Mouse (Mus musculus): Measurements from ENCODE around the gene Zbp1. TPM values are rescaled to one million over a fixed set of nuclear protein-coding genes. Genes with fewer than 3 reads are reported as not detected.

Gene Zbp1
- polyA plus RNA-seq, 1 experiment from 2014 or later, result 0.23 TPM

- Histone ChIP-seq H3K4me1 (peaks cover 98% of the 10 kb centered on the region), H3K4me2 (replicated peaks) (no peak overlapping the region), H3K27ac (replicated peaks) (peak overlapping the region; percentile 78; the same call in 1 of the 2 replicates), H3K9me3 (no peaks in the 10 kb centered on the region), H3K4me3 (no peak overlapping the region), H3K36me3 (no peaks in the 10 kb centered on the region), H3K9ac (replicated peaks) (no peak overlapping the region), H3K27me3 (no peaks in the 10 kb centered on the region)
- WGBS, result 64% methylated on average over 7 of the region's 7 CpGs
- no peak for ATAC-seq (replicated peaks)
Observed at GRCm38 (mm10) chr2:173255810-173256551, 37.3 kb upstream of the Zbp1 start.

- H3K27ac ChIP-seq (replicated peaks), result peak overlapping the region; percentile 81
- H3K4me1 ChIP-seq, result peaks cover 98% of the 10 kb centered on the region
- peak overlapping the region; percentile 30 for H3K9ac ChIP-seq (replicated peaks)
- peak overlapping the region; percentile 32 for H3K4me2 ChIP-seq (replicated peaks)
- no peak overlapping the region for H3K4me3 ChIP-seq
- H3K27me3 ChIP-seq, result no peaks in the 10 kb centered on the region
- ATAC-seq (replicated peaks), result 0 out of 2 replicates have a peak, but pooled peaks have one; percentile 1
- H3K9me3 ChIP-seq, result no peaks in the 10 kb centered on the region
- H3K36me3 ChIP-seq, result no peaks in the 10 kb centered on the region
- WGBS, result 8% methylated on average over 26 of the region's 26 CpGs
Observed at GRCm38 (mm10) chr2:173253761-173254662, 35.3 kb upstream of the Zbp1 start.

GRCm38 (mm10) chr2:173251675-173252074, 33.0 kb upstream of the Zbp1 start:
- H3K4me1 ChIP-seq, result peaks cover 85% of the 10 kb centered on the region
- ATAC-seq (replicated peaks), result no peak
- WGBS, result 39% methylated on average over 9 of the region's 9 CpGs
- no peak overlapping the region for H3K4me2 ChIP-seq (replicated peaks)
- no peak overlapping the region for H3K9ac ChIP-seq (replicated peaks)
- no peaks in the 10 kb centered on the region for H3K27me3 ChIP-seq
- peak overlapping the region; percentile 20; the same call in 1 of the 2 replicates for H3K27ac ChIP-seq (replicated peaks)
- H3K9me3 ChIP-seq, result no peaks in the 10 kb centered on the region
- H3K4me3 ChIP-seq, result no peak overlapping the region
- H3K36me3 ChIP-seq, result no peaks in the 10 kb centered on the region

- Histone ChIP-seq H3K9me3 (no peaks in the 10 kb centered on the region), H3K9ac (replicated peaks) (no peak overlapping the region), H3K4me1 (peaks cover 84% of the 10 kb centered on the region), H3K4me2 (replicated peaks) (no peak overlapping the region), H3K36me3 (no peaks in the 10 kb centered on the region), H3K27me3 (no peaks in the 10 kb centered on the region), H3K27ac (replicated peaks) (peak overlapping the region; percentile 20; the same call in 1 of the 2 replicates), H3K4me3 (no peak overlapping the region)
- WGBS, result 52% methylated on average over 7 of the region's 7 CpGs
- ATAC-seq (replicated peaks), result no peak
Observed at GRCm38 (mm10) chr2:173251133-173251532, 32.4 kb upstream of the Zbp1 start.

- Histone ChIP-seq H3K36me3 (no peaks in the 10 kb centered on the region), H3K4me1 (peaks cover 84% of the 10 kb centered on the region), H3K4me2 (replicated peaks) (no peak overlapping the region), H3K9me3 (no peaks in the 10 kb centered on the region), H3K4me3 (no peak overlapping the region), H3K27ac (replicated peaks) (peak overlapping the region; percentile 55; the same call in 1 of the 2 replicates), H3K27me3 (no peaks in the 10 kb centered on the region), H3K9ac (replicated peaks) (no peak overlapping the region)
- no peak for ATAC-seq (replicated peaks)
- 19% methylated on average over 2 of the region's 2 CpGs for WGBS
Observed at GRCm38 (mm10) chr2:173250411-173250810, 31.7 kb upstream of the Zbp1 start.

- Histone ChIP-seq H3K9me3 (no peaks in the 10 kb centered on the region), H3K4me3 (no peak overlapping the region), H3K9ac (replicated peaks) (no peak overlapping the region), H3K36me3 (no peaks in the 10 kb centered on the region), H3K4me1 (peaks cover 83% of the 10 kb centered on the region), H3K27me3 (no peaks in the 10 kb centered on the region), H3K4me2 (replicated peaks) (no peak overlapping the region), H3K27ac (replicated peaks) (peak overlapping the region; percentile 55; the same call in 1 of the 2 replicates)
- no peak for ATAC-seq (replicated peaks)
- 69% methylated on average over 8 of the region's 8 CpGs for WGBS
Observed at GRCm38 (mm10) chr2:173249965-173250364, 31.2 kb upstream of the Zbp1 start.

- Histone ChIP-seq H3K9ac (replicated peaks) (no peak overlapping the region), H3K4me3 (no peak overlapping the region), H3K36me3 (no peaks in the 10 kb centered on the region), H3K9me3 (no peaks in the 10 kb centered on the region), H3K4me1 (peaks cover 77% of the 10 kb centered on the region), H3K27ac (replicated peaks) (peak overlapping the region; percentile 55), H3K27me3 (no peaks in the 10 kb centered on the region), H3K4me2 (replicated peaks) (no peak overlapping the region)
- WGBS, result 29% methylated on average over 3 of the region's 3 CpGs
- peak; percentile 29 for ATAC-seq (replicated peaks)
Observed at GRCm38 (mm10) chr2:173249386-173249785, 30.7 kb upstream of the Zbp1 start.

GRCm38 (mm10) chr2:173248822-173249221, 30.1 kb upstream of the Zbp1 start:
- no peak for ATAC-seq (replicated peaks)
- Histone ChIP-seq H3K9me3 (no peaks in the 10 kb centered on the region), H3K9ac (replicated peaks) (no peak overlapping the region), H3K4me3 (no peak overlapping the region), H3K27ac (replicated peaks) (peak overlapping the region; percentile 55; the same call in 1 of the 2 replicates), H3K4me2 (replicated peaks) (no peak overlapping the region), H3K4me1 (peaks cover 76% of the 10 kb centered on the region), H3K36me3 (no peaks in the 10 kb centered on the region), H3K27me3 (no peaks in the 10 kb centered on the region)
- WGBS, result 72% methylated on average over 7 of the region's 7 CpGs

GRCm38 (mm10) chr2:173247911-173248310, 29.2 kb upstream of the Zbp1 start:
- H3K4me3 ChIP-seq, result no peak overlapping the region
- H3K9ac ChIP-seq (replicated peaks), result no peak overlapping the region
- WGBS, result 50% methylated on average over 2 of the region's 2 CpGs
- H3K4me1 ChIP-seq, result peaks cover 76% of the 10 kb centered on the region
- no peak for ATAC-seq (replicated peaks)
- no peaks in the 10 kb centered on the region for H3K27me3 ChIP-seq
- no peaks in the 10 kb centered on the region for H3K9me3 ChIP-seq
- H3K36me3 ChIP-seq, result no peaks in the 10 kb centered on the region
- no peak overlapping the region for H3K4me2 ChIP-seq (replicated peaks)
- no peak overlapping the region for H3K27ac ChIP-seq (replicated peaks)

GRCm38 (mm10) chr2:173247197-173247596, 28.5 kb upstream of the Zbp1 start:
- ATAC-seq (replicated peaks), result no peak
- Histone ChIP-seq H3K27me3 (no peaks in the 10 kb centered on the region), H3K4me3 (no peak overlapping the region), H3K4me1 (peaks cover 77% of the 10 kb centered on the region), H3K4me2 (replicated peaks) (no peak overlapping the region), H3K27ac (replicated peaks) (no peak overlapping the region), H3K9ac (replicated peaks) (no peak overlapping the region), H3K9me3 (no peaks in the 10 kb centered on the region), H3K36me3 (no peaks in the 10 kb centered on the region)
- 25% methylated on average over 2 of the region's 2 CpGs for WGBS

- Histone ChIP-seq H3K36me3 (no peaks in the 10 kb centered on the region), H3K9me3 (no peaks in the 10 kb centered on the region), H3K4me3 (no peak overlapping the region), H3K27me3 (no peaks in the 10 kb centered on the region), H3K27ac (replicated peaks) (no peak overlapping the region), H3K4me2 (replicated peaks) (no peak overlapping the region), H3K9ac (replicated peaks) (no peak overlapping the region), H3K4me1 (peaks cover 74% of the 10 kb centered on the region)
- no peak for ATAC-seq (replicated peaks)
- WGBS, result 79% methylated on average over 8 of the region's 8 CpGs
Observed at GRCm38 (mm10) chr2:173246688-173247087, 28.0 kb upstream of the Zbp1 start.

- WGBS, result 80% methylated on average over 20 of the region's 20 CpGs
- Histone ChIP-seq H3K27ac (replicated peaks) (no peak overlapping the region; the same call in 1 of the 2 replicates), H3K9me3 (no peaks in the 10 kb centered on the region), H3K36me3 (no peaks in the 10 kb centered on the region), H3K27me3 (no peaks in the 10 kb centered on the region), H3K4me1 (peaks cover 73% of the 10 kb centered on the region), H3K4me2 (replicated peaks) (no peak overlapping the region), H3K4me3 (no peak overlapping the region), H3K9ac (replicated peaks) (no peak overlapping the region)
- ATAC-seq (replicated peaks), result no peak
Observed at GRCm38 (mm10) chr2:173245258-173245657, 26.5 kb upstream of the Zbp1 start.
